Mouse (Mus musculus): ENCODE data around the gene Cyp2t4.
A peak's percentile ranks its signal among the peaks of the same experiment; 100 is the strongest.

Cyp2t4 gene

DNA sequence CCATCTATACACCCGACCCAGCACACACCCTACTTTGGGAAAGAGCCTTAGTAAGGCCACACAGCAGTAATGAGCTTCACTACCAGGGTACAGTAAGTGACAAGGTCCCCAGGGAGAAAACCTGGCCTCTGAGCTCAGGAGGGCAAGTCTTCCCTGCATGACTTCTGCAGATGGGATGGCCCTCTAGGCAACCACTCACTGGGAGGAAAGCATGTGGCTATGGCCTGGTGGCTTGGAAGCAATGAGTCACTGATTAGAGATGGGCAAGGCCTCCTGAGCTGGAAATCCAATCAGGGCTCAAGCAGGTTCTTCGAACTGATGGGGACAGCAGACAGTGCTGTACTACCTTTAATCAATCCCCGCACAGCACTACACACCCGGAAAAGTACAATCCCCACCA lies 8.2 kb downstream of the Cyp2t4 start:
- no peak for DNase-seq (ENCODE audit: low read depth, low spot score)

DNA sequence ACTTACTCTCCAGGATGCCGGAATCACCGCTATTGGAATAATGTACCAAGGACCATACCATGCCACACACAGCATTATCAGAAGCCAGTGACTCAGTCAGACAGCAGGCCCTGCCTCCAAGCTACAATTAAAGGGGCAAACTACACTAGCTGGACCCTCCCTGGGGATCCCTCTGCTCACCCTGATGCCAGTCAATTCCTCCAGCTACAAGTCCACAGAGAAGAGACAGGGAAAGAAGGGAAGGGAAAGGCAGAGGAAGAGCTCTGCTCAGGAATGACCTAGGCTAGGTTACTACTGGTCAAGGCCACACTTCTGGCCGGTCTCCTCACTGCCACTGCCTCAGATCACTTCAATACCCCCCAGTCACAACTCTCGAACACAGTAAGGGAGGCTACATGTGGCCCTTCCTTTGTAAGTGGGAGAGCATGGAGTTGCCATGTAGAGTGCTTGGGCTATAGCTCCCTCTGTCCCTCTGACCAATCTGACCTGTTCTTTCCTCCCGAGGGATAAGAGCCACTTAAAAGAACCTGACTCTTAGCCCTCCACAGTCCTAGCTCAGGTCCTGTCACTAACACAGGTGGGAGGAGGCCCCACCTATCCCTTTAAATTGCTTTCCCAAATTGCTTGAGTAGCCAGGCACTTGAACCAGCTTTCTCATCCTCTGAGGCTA lies 9.4 kb downstream of the Cyp2t4 start:
- no peak for DNase-seq (ENCODE audit: low read depth, low spot score)

DNA sequence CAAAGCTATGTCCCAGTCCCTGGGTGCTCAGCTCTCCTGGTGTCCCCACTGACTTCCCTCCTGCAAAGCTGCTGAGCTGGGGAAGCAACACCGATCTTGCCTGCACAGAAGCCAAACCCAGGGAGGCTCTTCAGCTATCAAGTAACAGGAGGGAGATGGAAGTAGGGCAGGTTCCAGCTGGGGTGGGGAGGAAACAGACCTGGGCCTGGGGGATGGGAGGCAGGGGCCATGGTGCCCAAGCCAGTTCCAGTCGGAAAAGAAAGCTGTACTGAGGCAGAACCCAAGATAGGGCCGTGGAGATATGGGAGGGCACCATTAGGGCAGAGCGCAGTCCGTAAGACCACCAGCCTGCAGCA lies 9.9 kb downstream of the Cyp2t4 start:
- DNase-seq (ENCODE audit: low read depth, low spot score): no peak

DNA sequence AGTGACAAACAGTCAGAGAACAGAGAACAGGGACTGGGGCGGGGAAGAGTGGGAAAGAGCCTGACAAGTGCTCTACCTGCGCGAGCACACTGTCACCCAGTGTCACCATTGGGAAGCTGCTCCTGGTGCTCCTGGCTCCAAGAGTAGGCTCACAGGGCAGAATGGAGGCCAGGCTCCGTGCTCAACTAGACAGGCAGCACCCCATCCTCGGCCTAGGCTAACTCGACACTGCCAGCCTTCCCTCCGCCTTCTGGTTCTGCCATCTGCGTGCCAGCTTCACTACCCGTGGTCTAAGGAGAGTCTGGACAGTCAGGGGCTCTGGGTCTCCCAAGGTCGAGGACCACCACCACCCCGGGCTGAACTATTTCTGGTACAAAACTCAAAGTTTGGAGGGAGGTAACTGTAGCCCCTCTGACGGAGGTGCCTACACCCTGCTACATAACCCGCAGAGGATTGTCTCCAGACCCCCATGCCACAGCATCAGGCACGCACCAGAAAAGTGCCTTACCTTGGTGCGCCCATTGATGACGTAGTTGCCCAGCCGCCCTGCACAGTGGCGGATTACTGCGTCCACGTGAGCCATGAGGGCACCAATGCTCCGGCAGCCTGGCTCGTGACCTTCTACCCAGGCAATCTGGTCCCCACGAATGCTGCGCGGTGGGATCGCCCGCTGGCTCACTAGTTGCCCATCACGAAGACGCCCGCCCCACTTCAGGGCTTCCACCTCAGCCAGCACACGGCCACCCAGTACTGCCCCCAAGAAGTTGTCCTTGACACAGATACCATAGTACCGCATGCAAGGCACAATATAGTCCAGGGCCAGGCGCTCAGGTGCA lies 10.8 kb downstream of the Cyp2t4 start:
- peak; percentile 80 for DNase-seq (ENCODE audit: low read depth, low spot score)

DNA sequence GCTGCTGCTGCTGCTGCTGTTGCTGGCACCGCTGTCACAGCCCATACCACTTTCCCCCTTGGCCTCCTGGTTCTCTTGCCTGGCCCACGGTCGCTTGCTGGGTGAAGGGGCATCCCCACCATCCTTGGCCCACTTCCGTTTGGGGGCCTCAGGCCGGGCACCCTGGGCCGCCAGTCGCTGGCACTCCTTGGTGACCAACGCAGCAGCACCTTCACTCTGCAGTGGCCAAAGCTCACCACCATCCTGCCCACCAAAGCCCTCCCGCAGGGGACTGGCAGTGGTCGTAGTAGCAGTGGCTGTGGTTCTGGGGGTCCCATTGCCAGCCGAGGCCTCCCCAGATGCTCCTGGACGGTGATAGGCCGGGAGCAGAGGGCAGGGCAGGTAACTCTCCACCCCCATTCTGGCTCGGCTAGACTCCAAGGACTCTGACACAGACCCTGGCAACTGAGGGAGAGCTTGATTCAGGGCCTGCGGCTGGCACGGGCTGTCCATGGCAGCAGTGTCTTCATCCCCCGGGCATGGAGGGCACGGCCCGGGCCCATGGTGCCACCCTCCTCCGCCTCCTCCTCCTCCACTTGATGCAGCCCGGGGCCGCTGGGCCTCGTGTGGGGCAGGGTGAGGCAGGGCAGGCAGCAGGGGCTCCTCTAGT lies 11.6 kb downstream of the Cyp2t4 start:
- DNase-seq (ENCODE audit: low read depth, low spot score): no peak

DNA sequence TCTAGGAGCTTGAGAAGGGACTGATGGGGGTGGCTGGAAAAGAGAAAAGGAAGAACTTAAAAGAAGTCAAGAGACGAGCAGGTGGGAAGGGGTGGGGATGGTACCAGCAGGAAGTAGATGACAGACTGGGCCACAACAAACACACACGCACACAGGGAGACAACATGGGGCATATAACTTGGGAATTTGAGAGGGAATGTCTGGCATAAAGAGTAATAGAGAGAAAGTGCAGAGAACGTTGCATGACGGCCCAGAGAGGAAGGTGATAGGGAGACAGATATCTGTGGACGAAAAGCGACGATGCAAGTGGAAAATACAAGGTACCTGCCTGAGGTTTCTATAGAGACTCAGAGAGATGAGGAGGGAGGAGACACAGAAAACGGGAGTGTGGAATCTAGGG lies 12.2 kb downstream of the Cyp2t4 start:
- no peak for DNase-seq (ENCODE audit: low read depth, low spot score)

DNA sequence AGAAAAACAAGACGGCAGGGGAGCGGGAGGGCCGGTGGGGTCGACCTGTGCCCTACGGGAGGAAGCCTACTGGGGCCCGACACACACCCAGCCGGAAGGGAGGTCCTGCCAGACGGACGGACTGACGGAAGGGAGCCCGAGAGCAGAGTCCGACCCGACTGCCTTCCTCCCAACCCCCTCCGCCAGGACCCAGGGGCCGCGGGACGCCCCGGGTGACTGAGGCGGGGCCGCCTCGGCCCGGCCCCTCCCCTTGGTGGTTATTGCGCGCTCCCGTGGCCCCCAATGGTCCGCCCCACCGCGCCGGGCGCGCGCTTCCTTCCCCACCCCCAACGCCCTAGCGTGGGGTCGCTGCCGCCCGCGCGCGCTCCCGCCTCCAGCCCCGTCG lies 12.7 kb downstream of the Cyp2t4 start:
- DNase-seq (ENCODE audit: low read depth, low spot score): peak; percentile 93

DNA sequence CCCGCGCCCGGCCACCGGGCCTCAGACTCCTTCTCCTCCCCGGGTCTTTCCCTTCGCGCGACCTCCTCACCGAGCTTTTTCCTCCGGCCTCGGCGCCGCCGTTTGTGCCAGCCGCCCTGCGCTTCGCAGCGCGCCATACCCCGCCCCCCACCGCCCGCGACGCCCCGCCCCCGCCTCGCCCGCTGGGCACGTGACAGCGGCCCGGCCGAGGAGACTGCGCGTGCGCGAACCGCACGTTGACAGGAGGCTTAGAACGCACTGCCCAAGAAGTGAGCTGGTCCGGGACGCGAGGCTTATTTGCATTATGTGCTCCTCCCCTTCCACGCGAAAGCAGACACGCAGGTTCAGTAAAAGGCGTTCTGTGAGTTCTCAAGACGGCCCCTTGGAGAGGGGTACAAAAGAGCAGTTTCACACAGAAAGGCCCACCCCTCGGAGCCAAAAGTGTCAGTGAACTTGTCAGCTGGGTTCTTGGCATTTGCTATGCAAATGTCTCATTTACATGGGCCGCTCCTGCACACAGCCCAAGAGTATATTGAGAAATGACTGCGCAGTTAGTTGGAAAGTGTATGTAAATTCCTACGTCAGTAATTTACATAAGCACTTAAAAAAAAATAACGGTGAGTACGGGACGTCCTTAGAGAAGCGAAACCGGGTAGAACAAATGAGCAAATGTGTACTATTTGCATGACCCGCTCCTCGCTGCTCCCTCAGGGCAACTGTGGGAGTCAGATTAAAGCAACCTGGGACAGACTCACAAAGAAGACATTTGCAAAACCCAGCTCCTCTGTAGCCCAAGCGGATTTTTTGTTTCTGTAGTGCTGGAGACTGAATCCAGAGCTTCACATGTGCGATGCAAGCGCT lies 13.3 kb downstream of the Cyp2t4 start, which contains the start of gene Egln2:
TSS of gene Egln2 (minus strand) at position 189 of the 861 bp plus-strand sequence.
- peak; percentile 95 for DNase-seq (ENCODE audit: low read depth, low spot score)

DNA sequence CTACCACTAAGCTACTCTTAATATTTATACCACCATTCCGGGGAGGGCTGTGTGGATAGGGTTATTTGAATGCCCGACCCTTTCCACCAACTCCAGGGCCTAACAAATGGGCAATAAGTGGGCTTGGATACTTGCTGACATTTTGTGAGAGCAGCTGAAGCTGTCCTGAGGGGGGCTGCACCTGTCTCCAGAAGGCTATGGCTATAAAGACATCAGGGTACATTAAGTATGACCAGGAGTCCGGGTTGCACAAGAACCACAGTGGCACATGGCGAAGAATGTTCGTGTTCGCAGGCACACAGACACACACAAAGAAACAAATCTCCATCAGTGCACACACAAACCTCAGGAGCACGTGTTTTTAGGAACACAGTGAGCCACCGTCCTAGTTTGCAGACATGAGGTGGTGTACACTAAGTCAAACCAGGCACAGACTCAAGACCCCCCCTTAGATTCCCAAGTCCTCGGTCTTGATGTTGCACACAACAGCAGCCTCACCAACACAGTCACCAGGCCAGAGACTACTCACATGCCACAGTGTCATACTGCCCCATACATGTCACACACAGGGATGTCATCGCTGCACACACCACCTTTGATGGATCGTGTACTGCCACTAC lies 14.1 kb downstream of the Cyp2t4 start:
- no peak for DNase-seq (ENCODE audit: low read depth, low spot score)

DNA sequence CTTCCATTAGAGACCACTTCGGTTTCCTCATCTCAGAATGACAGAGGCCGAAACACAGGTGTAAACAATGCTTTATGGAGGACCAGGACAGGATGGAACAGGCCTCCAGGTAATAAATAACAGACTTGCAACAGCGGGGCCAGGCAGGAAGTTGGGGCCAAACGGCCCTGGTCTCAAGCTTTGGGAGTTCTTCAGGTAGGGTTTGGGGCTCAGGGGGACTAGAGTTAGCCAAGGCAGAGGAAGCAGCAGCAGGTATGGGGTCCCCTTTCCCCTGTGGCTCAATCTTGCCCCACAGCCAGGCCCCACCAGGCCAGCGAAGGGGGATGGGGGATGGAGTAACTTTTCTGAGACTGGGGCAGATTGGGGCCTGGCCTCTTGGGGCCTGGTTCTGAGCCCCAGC lies 14.9 kb downstream of the Cyp2t4 start:
- no peak for DNase-seq (ENCODE audit: low read depth, low spot score)

DNA sequence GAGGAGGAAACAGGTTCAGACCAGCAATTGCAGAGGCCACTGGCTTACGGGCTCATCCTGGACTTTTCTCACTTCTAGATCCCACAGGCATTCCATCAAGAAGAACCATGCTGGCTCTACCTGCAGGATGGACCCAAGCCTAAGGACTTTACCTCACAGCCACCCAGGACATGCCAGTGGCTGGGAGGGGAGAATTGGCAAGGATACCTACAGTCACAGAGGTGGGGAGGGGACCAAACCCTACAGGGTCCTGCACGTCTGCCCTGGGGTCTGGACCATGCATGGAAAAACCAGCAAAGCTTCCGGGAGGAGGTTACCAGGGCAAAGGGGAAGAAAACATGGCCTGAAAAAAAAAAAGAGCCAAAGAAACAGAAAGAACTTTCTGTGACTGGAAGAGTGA lies 17.5 kb downstream of the Cyp2t4 start:
- no peak for DNase-seq (ENCODE audit: low read depth, low spot score)

DNA sequence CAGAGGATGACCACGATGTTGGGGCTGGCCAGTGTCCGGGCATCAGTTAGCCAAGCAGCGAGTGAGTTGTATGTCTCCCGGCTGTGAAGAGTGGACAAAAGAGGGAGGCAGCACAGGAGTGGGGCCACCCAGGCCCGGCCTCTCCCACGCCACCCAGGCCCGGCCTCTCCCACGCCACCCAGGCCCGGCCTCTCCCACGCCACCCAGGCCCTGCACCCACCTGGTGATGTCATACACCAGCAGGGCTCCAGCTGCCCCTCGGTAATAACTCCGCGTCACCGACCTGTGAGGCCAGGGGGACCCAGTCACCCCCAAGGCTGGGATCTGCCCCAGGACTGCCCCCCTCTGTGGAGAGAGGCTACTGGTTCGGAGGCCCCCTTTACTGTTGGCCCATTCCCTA lies 21.0 kb downstream of the Cyp2t4 start:
- no peak for DNase-seq (ENCODE audit: low read depth, low spot score)

DNA sequence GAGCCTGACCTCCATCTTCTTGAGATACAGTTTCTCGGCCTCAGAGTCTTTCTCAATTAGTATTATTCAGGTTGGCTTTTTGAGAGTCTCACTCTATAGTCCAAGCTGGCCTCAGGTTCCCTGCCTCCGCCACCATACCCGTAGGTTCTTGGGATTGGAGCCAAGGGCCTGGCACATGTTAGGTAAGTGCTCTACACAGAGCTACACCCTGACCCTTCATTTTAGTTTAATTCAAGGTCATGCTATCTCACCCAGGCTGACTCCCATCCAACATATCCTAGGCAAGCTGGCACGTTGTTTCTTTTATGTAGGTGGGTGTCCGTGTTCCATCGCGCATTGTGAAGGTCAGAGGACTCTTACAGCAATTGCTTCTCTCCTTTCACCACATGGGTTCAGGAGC lies 21.4 kb downstream of the Cyp2t4 start:
- no peak for DNase-seq (ENCODE audit: low read depth, low spot score)

DNA sequence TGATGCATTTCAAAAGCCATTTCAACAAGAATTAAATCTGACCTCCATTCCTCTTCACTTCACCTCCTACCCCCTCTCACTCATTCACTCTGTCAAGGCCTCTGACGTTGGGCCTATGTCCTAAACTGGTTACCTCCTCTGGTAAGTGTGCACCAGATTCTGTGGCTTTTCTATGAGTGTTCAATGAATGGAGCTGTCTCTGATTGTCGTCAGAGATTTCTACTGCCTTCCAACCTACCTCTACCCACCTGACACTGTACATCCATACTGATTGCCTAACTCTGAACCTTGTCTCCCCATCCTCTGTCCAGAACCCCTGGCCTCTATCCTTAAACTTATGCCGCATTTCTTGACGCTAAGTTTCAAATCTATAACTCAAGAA lies 24.4 kb downstream of the Cyp2t4 start:
- DNase-seq (ENCODE audit: low read depth, low spot score): no peak

DNA sequence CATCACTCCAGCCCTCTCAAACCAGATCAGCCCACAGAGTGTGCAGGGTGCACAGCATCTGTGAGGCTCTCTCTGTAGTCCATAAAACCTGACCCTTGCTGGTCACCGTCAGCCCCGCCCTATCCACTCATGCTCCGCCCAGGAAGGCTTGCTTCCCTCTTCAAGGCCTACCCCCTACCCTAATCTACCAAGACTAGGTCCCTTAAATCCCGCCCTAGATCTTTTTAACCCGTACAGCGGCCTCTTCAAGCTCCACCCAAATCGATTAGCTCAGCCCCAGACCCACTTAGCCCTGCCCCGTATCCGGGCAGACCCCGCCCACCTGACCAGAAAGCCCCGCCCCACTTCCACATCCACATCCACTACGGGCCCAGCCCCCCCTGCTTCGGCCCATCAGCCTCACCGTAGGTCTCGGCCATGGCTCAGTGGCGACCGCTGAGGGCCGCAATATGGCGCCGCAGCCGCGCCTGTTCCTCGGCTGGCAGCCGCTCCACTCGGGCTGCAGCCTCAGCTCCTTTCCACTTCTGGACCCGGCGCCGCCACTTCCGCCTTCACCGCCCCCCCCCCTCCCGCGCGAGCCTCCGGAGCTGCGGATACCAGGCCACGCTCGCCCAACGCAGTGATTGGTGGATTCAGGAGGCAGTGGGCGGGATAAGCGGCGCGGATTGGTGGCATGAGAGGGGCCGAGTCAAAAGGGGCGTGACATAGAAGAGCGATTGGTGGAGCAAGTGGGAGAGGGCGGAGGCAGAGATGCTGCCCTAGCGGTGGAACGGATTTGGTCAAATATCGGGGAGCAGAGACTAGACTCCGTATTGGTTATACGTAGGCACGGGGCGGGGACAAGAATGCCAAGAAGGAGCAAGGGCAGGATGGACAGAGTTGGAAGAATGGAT lies 25.1 kb downstream of the Cyp2t4 start, which contains the start of gene Rab4b:
TSS of gene Rab4b (minus strand) at position 573 of the 893 bp plus-strand sequence.
- DNase-seq (ENCODE audit: low read depth, low spot score): peak; percentile 100

DNA sequence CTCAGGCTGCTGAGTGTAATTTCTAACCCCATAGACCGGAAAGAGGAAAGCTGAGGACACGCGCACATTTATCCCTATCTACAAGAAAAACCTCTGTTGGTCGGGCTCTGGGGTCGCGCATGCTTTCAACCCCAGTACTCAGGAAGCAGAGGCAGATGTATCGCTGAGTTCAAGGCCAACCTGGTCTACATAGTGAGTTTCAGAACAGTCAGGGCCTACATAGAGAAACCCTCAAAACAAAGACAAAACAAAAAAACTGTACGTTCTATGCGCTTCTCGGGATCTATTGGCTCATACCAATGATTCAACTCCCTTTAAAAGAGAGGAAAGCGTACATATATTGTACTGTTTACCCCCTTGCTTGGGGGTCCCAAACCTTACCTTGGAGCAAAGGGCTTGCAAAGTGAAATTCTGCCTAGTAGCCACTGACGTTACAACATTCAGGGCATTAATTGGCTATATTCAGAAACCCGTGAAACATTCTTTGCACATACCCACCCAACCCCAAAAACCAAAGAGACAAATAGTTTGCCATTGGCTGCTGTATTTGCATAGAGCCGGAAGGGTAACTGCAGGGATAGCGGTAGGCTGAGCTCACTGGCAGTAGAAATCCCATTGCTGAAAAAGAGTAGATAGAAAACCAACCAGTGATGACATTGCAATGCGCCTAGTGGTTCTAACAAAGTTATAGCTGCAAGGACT lies 25.9 kb downstream of the Cyp2t4 start:
- DNase-seq (ENCODE audit: low read depth, low spot score): no peak

DNA sequence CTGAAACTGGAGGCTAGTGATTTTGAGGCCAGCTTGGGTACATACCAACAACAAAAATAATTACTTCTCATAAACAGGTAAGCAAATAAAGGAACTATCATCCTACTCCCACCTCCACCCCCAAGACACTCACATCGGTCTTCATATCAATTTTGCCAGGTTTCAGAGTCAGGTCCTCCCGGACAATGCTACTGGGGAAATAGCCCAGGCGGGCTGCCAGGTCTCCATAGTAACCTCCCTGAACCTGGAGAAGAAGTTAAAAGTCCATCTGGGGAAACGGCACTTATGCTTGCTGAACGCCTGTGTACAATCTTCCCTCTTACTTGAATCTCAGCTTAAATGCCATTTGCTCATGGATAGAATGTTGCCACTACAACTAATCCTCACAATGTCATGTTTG lies 26.5 kb downstream of the Cyp2t4 start:
- no peak for DNase-seq (ENCODE audit: low read depth, low spot score)

DNA sequence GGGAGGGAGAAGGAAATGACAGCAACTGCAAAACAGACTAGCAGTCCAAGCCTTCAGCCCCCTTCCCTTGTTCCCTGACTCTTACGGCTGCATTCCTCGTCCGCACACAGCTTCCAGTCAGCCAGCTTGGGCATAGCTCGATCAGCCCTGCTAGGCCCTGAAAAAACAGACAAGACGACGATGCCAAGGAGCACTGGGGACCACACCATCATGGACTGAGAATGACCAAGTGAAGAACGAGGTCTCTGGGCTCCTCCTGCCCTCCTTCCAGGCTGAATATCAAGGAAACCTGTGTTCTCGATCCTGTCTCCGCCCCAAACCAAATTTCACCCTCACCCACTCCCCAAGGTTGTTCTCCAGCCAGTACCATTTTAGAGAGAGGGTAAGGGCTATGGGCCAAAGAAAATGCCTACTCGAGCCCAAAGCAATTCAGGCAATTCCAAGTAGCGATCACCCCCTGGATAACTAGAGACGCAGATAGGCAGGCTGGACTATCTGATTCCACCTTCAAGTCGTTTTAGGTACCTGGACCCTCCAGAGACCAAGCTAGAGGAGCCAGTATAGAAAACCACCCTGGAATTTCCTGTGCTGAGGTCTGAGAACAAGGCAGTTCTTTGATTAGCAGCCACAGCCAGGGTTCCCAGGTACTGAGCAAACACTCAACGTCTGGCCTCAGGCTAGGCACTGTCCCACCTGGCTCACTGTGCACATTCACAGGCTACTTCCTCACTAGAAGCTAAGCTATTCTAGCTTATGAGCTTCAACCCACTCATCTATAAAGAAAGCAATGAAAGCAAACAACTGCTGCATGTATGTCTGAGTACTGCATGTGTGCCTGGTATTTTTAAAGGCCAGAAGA lies 27.6 kb downstream of the Cyp2t4 start, which contains the start of the genes Gm21983 and Mia:
TSS of gene Gm21983 (minus strand) at position 250 of the 859 bp plus-strand sequence.
TSS of gene Mia (minus strand) at position 321 of the 859 bp plus-strand sequence.
- no peak for DNase-seq (ENCODE audit: low read depth, low spot score)

All from ZHBTc4 (cell line).